Mouse (Mus musculus): Measurements from ENCODE around the gene Prss45.

DNA sequence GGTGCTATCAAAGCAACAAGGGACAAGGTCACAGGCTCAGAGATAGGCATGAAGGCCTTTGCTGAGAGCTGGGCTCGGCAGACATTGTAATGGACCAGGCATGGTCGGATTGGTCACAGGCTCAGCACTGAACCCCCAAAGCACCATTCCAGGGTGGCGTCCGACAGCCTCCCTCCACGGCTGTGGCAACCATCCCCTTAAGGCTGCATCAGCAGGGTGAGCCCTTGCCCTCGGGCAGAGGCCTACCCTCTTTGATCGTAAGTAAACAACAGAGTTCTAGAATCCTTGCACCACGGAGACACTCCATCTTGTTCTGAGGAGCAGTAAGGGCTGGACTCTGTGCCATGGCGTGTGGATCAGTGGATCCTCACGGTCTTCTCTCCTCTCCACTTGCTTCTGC, 9.8 kb downstream of the Prss45 start, which contains the start of gene Prss46:
- no peak for TF ChIP-seq EP300 (optimal IDR thresholded peaks at IDR 0.05)
- TF ChIP-seq CTCF (IDR thresholded peaks at IDR 0.05; ENCODE audit: low read depth) = no peak

Measured in stomach, postnatal 0 days (tissue).